Mouse (Mus musculus) hindlimb bud, embryonic 11.5 days (tissue): ENCODE measurements around the gene Mical1.
A peak's percentile ranks its signal among the peaks of the same experiment; 100 is the strongest.

Experiments used
- DNase-seq: peaks from one replicate; pipeline ENCODE4 v3.0.0-alpha.2; 2012; ENCODE audit warnings: low read depth, low spot score; ENCODE audit errors: extremely low spot score

Mical1 gene

GRCm38 (mm10) chr10:41477018-41477277 is 834 bp downstream of the Mical1 start:
- no peak for DNase-seq

GRCm38 (mm10) chr10:41477278-41478181 is 1.4 kb downstream of the Mical1 start:
- no peak for DNase-seq

GRCm38 (mm10) chr10:41479961-41480360 is 3.8 kb downstream of the Mical1 start:
- DNase-seq: no peak

GRCm38 (mm10) chr10:41480938-41481880 is 5.1 kb downstream of the Mical1 start:
- DNase-seq: no peak

- DNase-seq: no peak
These were observed 6.3 kb downstream of the Mical1 start for GRCm38 (mm10) chr10:41482446-41482845.

- DNase-seq: no peak
These were observed 9.7 kb downstream of the Mical1 start for GRCm38 (mm10) chr10:41485778-41486177.

GRCm38 (mm10) chr10:41486506-41487170 is 10.5 kb downstream of the Mical1 start:
- no peak for DNase-seq

- DNase-seq: no peak
These were observed 12.8 kb downstream of the Mical1 start for GRCm38 (mm10) chr10:41488877-41489276.

GRCm38 (mm10) chr10:41489294-41489693 is 13.2 kb downstream of the Mical1 start:
- DNase-seq: no peak

- peak; percentile 83 for DNase-seq
These were observed 13.8 kb downstream of the Mical1 start, which contains the start of the genes Smpd2 and Ppil6 for GRCm38 (mm10) chr10:41489708-41490517. TSS of gene Smpd2 (minus strand) at chr10:41490369. TSS of gene Ppil6 (plus strand) at chr10:41490439.

- DNase-seq: no peak
These were observed 14.4 kb downstream of the Mical1 start for GRCm38 (mm10) chr10:41490518-41490873.

- DNase-seq: no peak
These were observed 15.0 kb downstream of the Mical1 start for GRCm38 (mm10) chr10:41491111-41491510.

- no peak for DNase-seq
These were observed 24.8 kb downstream of the Mical1 start for GRCm38 (mm10) chr10:41500941-41501340.

GRCm38 (mm10) chr10:41504996-41505395 is 28.9 kb downstream of the Mical1 start:
- DNase-seq: no peak

GRCm38 (mm10) chr10:41505446-41505845 is 29.3 kb downstream of the Mical1 start:
- DNase-seq: peak; percentile 53

- DNase-seq: no peak
These were observed 33.0 kb downstream of the Mical1 start for GRCm38 (mm10) chr10:41509160-41509559.

- DNase-seq: no peak
These were observed 38.2 kb downstream of the Mical1 start for GRCm38 (mm10) chr10:41514301-41514700.

GRCm38 (mm10) chr10:41514921-41515320 is 38.8 kb downstream of the Mical1 start:
- DNase-seq: no peak

GRCm38 (mm10) chr10:41518508-41518980 is 42.4 kb downstream of the Mical1 start:
- peak; percentile 63 for DNase-seq

- peak; percentile 77 for DNase-seq
These were observed 43.0 kb downstream of the Mical1 start, which contains the start of gene Cd164 for GRCm38 (mm10) chr10:41518981-41519618. TSS of gene Cd164 (plus strand) at chr10:41519414.
